Mouse (Mus musculus) ES-E14 (cell line): Measurements from ENCODE around the gene Iqcd.

Experiments used
- ZC3H11A ChIP-seq: IDR thresholded peaks from 2 replicates; pipeline ENCODE4 v1.6.1; 2012; ENCODE audit warnings: low read depth, mild to moderate bottlenecking, inconsistent platforms, low read length, borderline replicate concordance
- ZNF384 ChIP-seq: IDR thresholded peaks from 2 replicates; pipeline ENCODE4 v1.6.1; 2012; ENCODE audit warnings: low read depth, low read length, inconsistent platforms

GRCm38 (mm10) chr5:120609246-120609775, 20.5 kb downstream of the Iqcd start:
- TF ChIP-seq ZC3H11A: no peak
- no peak for TF ChIP-seq ZNF384
